Mouse (Mus musculus): ENCODE measurements around the gene Svs4.

DNA sequence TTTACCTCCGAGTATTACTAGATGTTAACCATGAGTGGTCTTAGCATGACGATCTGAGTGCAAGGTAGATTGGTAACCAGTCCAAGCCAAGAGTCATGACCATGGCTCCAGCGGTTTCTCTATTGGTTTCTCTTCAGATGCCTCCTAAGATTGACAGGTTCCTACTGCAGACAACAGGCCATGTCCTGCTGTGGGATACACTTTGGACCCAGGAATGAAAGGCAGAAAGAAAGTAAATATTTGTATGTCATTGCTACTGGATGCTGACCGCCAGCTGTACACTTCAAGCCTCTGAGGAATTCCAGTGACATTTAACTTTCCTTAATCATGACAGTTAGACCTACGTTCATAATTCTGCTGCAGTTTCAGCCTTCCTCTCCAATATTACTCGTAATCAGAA lies 42.7 kb upstream of the Svs4 start:
- no peak for TF ChIP-seq CTCF (IDR thresholded peaks at IDR 0.05; ENCODE audit: borderline replicate concordance, insufficient read depth, low read length)
- TF ChIP-seq POLR2A (IDR thresholded peaks at IDR 0.05; ENCODE audit: low read depth, low read length) = no peak

All from embryonic fibroblast, embryonic 13.5 days (primary cell).